Mouse (Mus musculus) cortical plate, adult 2 months (tissue): ENCODE results near the gene Gamt.

Experiments
- CTCF ChIP-seq: fragments of 200-500 bp; IDR thresholded peaks from 2 replicates; pipeline ENCODE4 v1.5.1; 2011; ENCODE audit warnings: mild to moderate bottlenecking, control low read depth, low read length; ENCODE audit not compliant: insufficient read depth; ENCODE audit errors: extremely low read depth
- POLR2A ChIP-seq: fragments of 200-500 bp; IDR thresholded peaks from 2 replicates; pipeline ENCODE4 v1.6.1; 2011; ENCODE audit warnings: mild to moderate bottlenecking, low read length, control low read depth; ENCODE audit not compliant: insufficient read depth; ENCODE audit errors: extremely low read depth

- no peak for TF ChIP-seq POLR2A
- peak; percentile 16; the same call in 1 of the 2 replicates for TF ChIP-seq CTCF
These were observed 27.8 kb upstream of the Gamt start for GRCm38 (mm10) chr10:80288657-80289056.
